Mouse (Mus musculus): ENCODE results near the gene Zbtb45. TPM values are rescaled to one million over a fixed set of nuclear protein-coding genes. Genes with fewer than 3 reads are reported as not detected.

Zbtb45 gene
- total and polyA plus RNA-seq, 3 experiments: 6.7 to 17.1 (median 9.5) TPM

DNA sequence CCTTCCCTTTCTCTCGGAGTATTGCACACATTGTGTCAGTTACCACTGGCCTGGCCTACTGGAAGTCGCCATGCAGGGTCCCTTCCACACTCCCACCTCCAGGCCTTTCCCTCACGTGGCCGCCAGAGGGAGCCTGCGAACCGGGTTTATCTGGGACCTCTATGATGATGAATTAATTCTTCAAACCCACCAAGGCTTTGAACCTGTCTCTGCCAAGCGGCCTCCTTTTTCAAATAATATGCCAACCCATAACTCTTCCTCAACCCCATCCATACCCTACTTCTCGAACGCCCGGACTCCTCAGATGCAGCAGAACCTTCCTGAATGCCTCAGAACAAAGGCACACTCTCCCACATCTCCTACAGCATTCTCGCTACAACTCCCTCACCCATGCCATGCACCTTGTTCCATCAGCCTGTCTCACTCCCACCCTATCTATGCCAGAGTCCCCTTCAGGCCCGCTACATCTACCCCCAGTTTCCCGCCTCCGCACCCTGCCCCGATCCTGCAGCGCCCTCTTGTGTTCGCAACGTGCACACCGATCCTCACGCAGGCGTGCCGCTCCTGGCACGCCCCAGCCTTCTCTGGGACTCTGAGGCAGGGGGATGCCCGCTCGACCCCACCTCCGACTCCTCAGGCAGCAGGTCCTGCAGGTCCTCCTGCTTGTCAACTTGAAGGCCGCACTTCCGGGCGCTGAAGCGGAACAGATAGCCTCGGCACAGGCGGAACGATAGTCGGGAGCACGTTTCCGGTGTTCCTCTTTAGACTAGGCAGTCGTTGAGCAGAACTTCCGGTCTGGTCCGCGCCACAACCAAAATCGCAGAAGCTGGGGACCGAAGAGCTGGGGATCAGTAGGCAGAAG is 460 bp downstream of the Zbtb45 start (continued):
- peak; percentile 47; the same call in 1 of the 2 replicates for TF ChIP-seq GABPA (IDR thresholded peaks at IDR 0.05; ENCODE audit: insufficient replicate concordance, low read depth, low read length)

GRCm38 (mm10) chr7:13007341-13008092 is 2.3 kb downstream of the Zbtb45 start:
- in situ Hi-C loops (cut with MboI; ENCODE audit: low pct_ligation_motif_present, low pct_unique_long_range_greater_than_20kb, low sequenced_read_pairs): loop anchor here (5.0 to 25.0 kb wide), 4 partner anchors 35 to 520 kb away; partner anchors contain the start of gene Zfp606
- no peak overlapping the region for H3K9ac ChIP-seq (ENCODE audit: insufficient read depth, low read depth)
- H3K27ac ChIP-seq (ENCODE audit: insufficient read depth, low read depth): no peak overlapping the region
- H3K4me1 ChIP-seq (ENCODE audit: control insufficient read depth in 1 of 2, insufficient read depth in 2 of 2): peaks cover 8 to 14% of the 10 kb centered on the region in 2 experiments; a peak in 2 of 4 replicates
- no peak overlapping the region for H3K4me2 ChIP-seq (ENCODE audit: insufficient read depth, low read depth, poor library complexity, severe bottlenecking)
- H3K27me3 ChIP-seq (replicated peaks): no peaks in the 10 kb centered on the region
- DNase-seq (ENCODE audit: extremely low read depth): no peak
- no peak overlapping the region for H3K4me3 ChIP-seq (replicated peaks in 1 of 3; ENCODE audit: low read depth in 2 of 3, low read length in 2 of 3, poor library complexity in 1 of 3)
- H3K36me3 ChIP-seq (replicated peaks in 1 of 2; ENCODE audit: control insufficient read depth in 1 of 2, insufficient read depth in 1 of 2, low read length in 1 of 2): peaks cover 25 to 39% of the 10 kb centered on the region in 2 experiments
- 0 out of 2 replicates have a peak, but pooled peaks cover 3% of the 10 kb centered on the region for H3K79me2 ChIP-seq (replicated peaks; ENCODE audit: control insufficient read depth, extremely low read depth, insufficient read depth, poor library complexity, severe bottlenecking)
- dilution Hi-C loops (cut with MboI; ENCODE audit: extremely low pct_ligation_motif_present, extremely low pct_unique_long_range_greater_than_20kb, low sequenced_read_pairs): no loop called here
- TF ChIP-seq RCOR1 (conservative IDR thresholded peaks at IDR 0.05; ENCODE audit: low read depth, low read length) (no peak), HCFC1 (IDR thresholded peaks at IDR 0.05; ENCODE audit: low read depth, low read length) (no peak), MYC (IDR thresholded peaks at IDR 0.05; ENCODE audit: low read depth, low read length) (no peak), ZKSCAN1 (IDR thresholded peaks at IDR 0.05; ENCODE audit: borderline replicate concordance, low read depth, low read length) (no peak), UBTF (IDR thresholded peaks at IDR 0.05; ENCODE audit: low read depth, low read length) (no peak), IRF4 (IDR thresholded peaks at IDR 0.05; ENCODE audit: low read depth, low read length) (no peak), TBP (conservative IDR thresholded peaks at IDR 0.05; ENCODE audit: low read depth, low read length) (no peak)
- H3K9me3 ChIP-seq (replicated peaks; ENCODE audit: low read length): no peaks in the 10 kb centered on the region

- H3K36me3 ChIP-seq (replicated peaks in 1 of 2; ENCODE audit: control insufficient read depth in 1 of 2, insufficient read depth in 1 of 2, low read length in 1 of 2): peaks cover 25 to 39% of the 10 kb centered on the region in 2 experiments
- no peak for DNase-seq (ENCODE audit: extremely low read depth)
- H3K79me2 ChIP-seq (replicated peaks; ENCODE audit: control insufficient read depth, extremely low read depth, insufficient read depth, poor library complexity, severe bottlenecking): 0 out of 2 replicates have a peak, but pooled peaks cover 3% of the 10 kb centered on the region
- dilution Hi-C loops (cut with MboI; ENCODE audit: extremely low pct_ligation_motif_present, extremely low pct_unique_long_range_greater_than_20kb, low sequenced_read_pairs): no loop called here
- H3K4me2 ChIP-seq (ENCODE audit: insufficient read depth, low read depth, poor library complexity, severe bottlenecking): no peak overlapping the region
- no peak for TF ChIP-seq CHD1 (IDR thresholded peaks at IDR 0.05; ENCODE audit: low read depth, low read length)
- no peak for TF ChIP-seq MEF2A (IDR thresholded peaks at IDR 0.05; ENCODE audit: borderline replicate concordance, low read depth, low read length)
- TF ChIP-seq CHD2 (IDR thresholded peaks at IDR 0.05; ENCODE audit: low read length): no peak
- TF ChIP-seq RAD21 (IDR thresholded peaks at IDR 0.05; ENCODE audit: low read depth, low read length): no peak
- TF ChIP-seq E2F4 (IDR thresholded peaks at IDR 0.05; ENCODE audit: insufficient replicate concordance, low read depth, low read length): no peak
- no peak for TF ChIP-seq HCFC1 (IDR thresholded peaks at IDR 0.05; ENCODE audit: low read depth, low read length)
- no peak for TF ChIP-seq CTCF (conservative IDR thresholded peaks at IDR 0.05 in 1 of 2, IDR thresholded peaks at IDR 0.05 in 1 of 2; ENCODE audit: low read depth in 2 of 2, low read length in 2 of 2)
- no peak for TF ChIP-seq NELFE (IDR thresholded peaks at IDR 0.05; ENCODE audit: low read depth, low read length)
- TF ChIP-seq ZKSCAN1 (IDR thresholded peaks at IDR 0.05; ENCODE audit: borderline replicate concordance, low read depth, low read length): no peak
- no peak for TF ChIP-seq JUND (conservative IDR thresholded peaks at IDR 0.05; ENCODE audit: low read depth, low read length)
- no peak for TF ChIP-seq MAFK (IDR thresholded peaks at IDR 0.05; ENCODE audit: insufficient replicate concordance, low read length)
- no peak for TF ChIP-seq PAX5 (IDR thresholded peaks at IDR 0.05; ENCODE audit: low read length)
- no peak for TF ChIP-seq EP300 (IDR thresholded peaks at IDR 0.05; ENCODE audit: low read length)
- TF ChIP-seq ZMIZ1 (IDR thresholded peaks at IDR 0.05; ENCODE audit: low read depth, low read length): no peak
- TF ChIP-seq ZNF384 (IDR thresholded peaks at IDR 0.05; ENCODE audit: low read depth, low read length): no peak
- TF ChIP-seq SMC3 (IDR thresholded peaks at IDR 0.05; ENCODE audit: low read depth, low read length): no peak
- no peak for TF ChIP-seq NRF1 (IDR thresholded peaks at IDR 0.05; ENCODE audit: low read depth, low read length)
- TF ChIP-seq POLR2AphosphoS2 (IDR thresholded peaks at IDR 0.05; ENCODE audit: low read depth, low read length): no peak
- peaks cover 8 to 14% of the 10 kb centered on the region in 2 experiments; a peak in 2 of 4 replicates for H3K4me1 ChIP-seq (ENCODE audit: control insufficient read depth in 1 of 2, insufficient read depth in 2 of 2)
- H3K27me3 ChIP-seq (replicated peaks): no peaks in the 10 kb centered on the region
- H3K9me3 ChIP-seq (replicated peaks; ENCODE audit: low read length): no peaks in the 10 kb centered on the region
- H3K9ac ChIP-seq (ENCODE audit: insufficient read depth, low read depth): no peak overlapping the region
- no peak overlapping the region for H3K4me3 ChIP-seq (replicated peaks in 1 of 3; ENCODE audit: low read depth in 2 of 3, low read length in 2 of 3, poor library complexity in 1 of 3)
- no peak overlapping the region for H3K27ac ChIP-seq (ENCODE audit: insufficient read depth, low read depth)
- in situ Hi-C loops (cut with MboI; ENCODE audit: low pct_ligation_motif_present, low pct_unique_long_range_greater_than_20kb, low sequenced_read_pairs): loop anchor here (5.0 to 25.0 kb wide), 4 partner anchors 36 to 519 kb away; partner anchors contain the start of gene Zfp606
These were observed 3.3 kb downstream of the Zbtb45 start for GRCm38 (mm10) chr7:13006531-13006930.

Data from CH12.LX (cell line).